Mouse (Mus musculus) ES-E14 (cell line): ENCODE measurements around the gene Pms2. TPM values are rescaled to one million over a fixed set of nuclear protein-coding genes. Genes with fewer than 3 reads are reported as not detected.

Source experiments
- DNase-seq: peaks from one replicate; pipeline ENCODE4 v3.0.0-alpha.2; 2013; ENCODE audit warnings: low read depth, low spot score
- H3K27ac ChIP-seq: 2 replicates; pipeline ENCODE4 v1.5.1; 2012; ENCODE audit warnings: low read depth, mild to moderate bottlenecking, low read length, moderate library complexity, mixed read lengths; ENCODE audit not compliant: poor library complexity, insufficient read depth, severe bottlenecking
- H3K36me3 ChIP-seq: 2 replicates; pipeline ENCODE4 v1.6.1; 2012; ENCODE audit warnings: mild to moderate bottlenecking, low read length, moderate library complexity, mixed read lengths; ENCODE audit not compliant: control insufficient read depth, poor library complexity, insufficient read depth, severe bottlenecking
- H3K4me1 ChIP-seq, 2 experiments: fragments of 150-350 bp in 1 of 2; sonication (generic) in 1 of 2; 2 replicates each; pipeline ENCODE4 v1.6.1; 2012; ENCODE audit warnings: low read length in 2 of 2, mild to moderate bottlenecking in 1 of 2, mixed read lengths in 1 of 2; ENCODE audit not compliant: control insufficient read depth in 2 of 2, insufficient read depth in 2 of 2, poor library complexity in 1 of 2
- H3K4me3 ChIP-seq, 2 experiments: fragments of 150-350 bp in 1 of 2; sonication (generic) in 1 of 2; 2 replicates each; pipeline ENCODE4 v1.5.1; 2012; ENCODE audit warnings: low read length in 2 of 2, low read depth in 1 of 2, mild to moderate bottlenecking in 1 of 2, mixed read lengths in 1 of 2; ENCODE audit not compliant: insufficient read depth in 1 of 2, poor library complexity in 1 of 2, severe bottlenecking in 1 of 2
- H3K9ac ChIP-seq: 2 replicates; pipeline ENCODE4 v1.6.1; 2012; ENCODE audit warnings: low read depth, mild to moderate bottlenecking, low read length, mixed read lengths; ENCODE audit not compliant: poor library complexity, insufficient read depth, severe bottlenecking
- H3K9me3 ChIP-seq: fragments of 150-350 bp; sonication (generic); 2 replicates; pipeline ENCODE4 v1.6.1; 2012; ENCODE audit warnings: low read depth, mild to moderate bottlenecking, low read length; ENCODE audit not compliant: control insufficient read depth, insufficient read depth
- CHD2 ChIP-seq: IDR thresholded peaks from 2 replicates; pipeline ENCODE4 v1.6.1; 2014; ENCODE audit warnings: mild to moderate bottlenecking, low read depth, low read length, inconsistent platforms
- HCFC1 ChIP-seq: IDR thresholded peaks from 2 replicates; pipeline ENCODE4 v1.6.1; 2012; ENCODE audit warnings: low read length, inconsistent platforms, borderline replicate concordance; ENCODE audit not compliant: insufficient read depth
- MAFK ChIP-seq: IDR thresholded peaks from 2 replicates; pipeline ENCODE4 v1.6.1; 2014; ENCODE audit warnings: mild to moderate bottlenecking, low read depth, low read length, inconsistent platforms; ENCODE audit not compliant: insufficient read depth
- ZC3H11A ChIP-seq: IDR thresholded peaks from 2 replicates; pipeline ENCODE4 v1.6.1; 2012; ENCODE audit warnings: low read depth, mild to moderate bottlenecking, inconsistent platforms, low read length, borderline replicate concordance
- ZNF384 ChIP-seq: IDR thresholded peaks from 2 replicates; pipeline ENCODE4 v1.6.1; 2012; ENCODE audit warnings: low read depth, low read length, inconsistent platforms
- in situ Hi-C, 2 experiments: fragments of 600-800 bp; cut with MboI; formaldehyde crosslinking; loops; one replicate each; pipeline ENCODE4 v1.15.1; 2025; ENCODE audit warnings: low sequenced_read_pairs in 2 of 2, inconsistent platforms in 1 of 2; ENCODE audit not compliant: unreplicated experiment in 2 of 2
- total RNA-seq: library from RNA; depleted of rRNA; stranded (reverse); fragments of 300-350 nt; gene quantifications from 2 replicates; pipeline ENCODE4 v1.2.3, GENCODE M21; 2012

The Pms2 gene
- total RNA-seq, 1 experiment = 23.9 TPM

- Histone ChIP-seq H3K4me1 (no peaks in the 10 kb centered on the region), H3K9me3 (no peaks in the 10 kb centered on the region), H3K27ac (no peak overlapping the region), H3K9ac (no peak overlapping the region), H3K36me3 (no peaks in the 10 kb centered on the region), H3K4me3 (no peak overlapping the region)
- in situ Hi-C loops = no loop called here
- DNase-seq = no peak
- TF ChIP-seq ZNF384 = no peak
- TF ChIP-seq HCFC1 = no peak
- TF ChIP-seq ZC3H11A = no peak
- no peak for TF ChIP-seq CHD2
- no peak for TF ChIP-seq MAFK
Measured at GRCm38 (mm10) chr5:143965586-143966345, 56.0 kb downstream of the Pms2 start.

GRCm38 (mm10) chr5:143966671-143967070 is 56.9 kb downstream of the Pms2 start:
- in situ Hi-C loops = no loop called here
- no peak overlapping the region for H3K9ac ChIP-seq
- no peak for DNase-seq
- H3K9me3 ChIP-seq = no peaks in the 10 kb centered on the region
- H3K4me3 ChIP-seq = no peak overlapping the region
- TF ChIP-seq MAFK (no peak), ZC3H11A (no peak), HCFC1 (no peak), CHD2 (no peak), ZNF384 (no peak)
- no peaks in the 10 kb centered on the region for H3K36me3 ChIP-seq
- no peaks in the 10 kb centered on the region for H3K4me1 ChIP-seq
- no peak overlapping the region for H3K27ac ChIP-seq

GRCm38 (mm10) chr5:143972628-143973027 is 62.9 kb downstream of the Pms2 start:
- TF ChIP-seq ZC3H11A (no peak), ZNF384 (no peak), HCFC1 (no peak), MAFK (no peak), CHD2 (no peak)
- in situ Hi-C loops = no loop called here
- no peak overlapping the region for H3K4me3 ChIP-seq
- no peaks in the 10 kb centered on the region for H3K9me3 ChIP-seq
- no peaks in the 10 kb centered on the region for H3K36me3 ChIP-seq
- H3K4me1 ChIP-seq = peaks cover 0 to 2% of the 10 kb centered on the region in 2 experiments; a peak in 1 of 4 replicates
- DNase-seq = no peak
- no peak overlapping the region for H3K27ac ChIP-seq
- no peak overlapping the region for H3K9ac ChIP-seq

- no peak overlapping the region for H3K4me3 ChIP-seq
- no peak overlapping the region for H3K9ac ChIP-seq
- H3K36me3 ChIP-seq = no peaks in the 10 kb centered on the region
- in situ Hi-C loops = no loop called here
- DNase-seq = peak; percentile 59
- TF ChIP-seq MAFK (no peak), HCFC1 (no peak), CHD2 (no peak), ZC3H11A (peak; percentile 31; the same call in 1 of the 2 replicates), ZNF384 (peak; percentile 77)
- peaks cover 0 to 2% of the 10 kb centered on the region in 2 experiments; a peak in 1 of 4 replicates for H3K4me1 ChIP-seq
- H3K27ac ChIP-seq = no peak overlapping the region
- H3K9me3 ChIP-seq = no peaks in the 10 kb centered on the region
Measured at GRCm38 (mm10) chr5:143974931-143975630, 65.3 kb downstream of the Pms2 start.
